Mouse (Mus musculus) adrenal gland, postnatal 14 days (tissue): Measurements from ENCODE around the gene Neb. TPM values are rescaled to one million over a fixed set of nuclear protein-coding genes. Genes with fewer than 3 reads are reported as not detected.
"Not testable (repeated sequence)": the region's sequence is repeated elsewhere in the genome, so short reads cannot be mapped to it uniquely, and the experiment has no call there.

Source experiments
- DNase-seq: peaks from one replicate; pipeline ENCODE4 v3.0.0; 2021; ENCODE audit warnings: mixed read lengths
- microRNA-seq, 2 experiments: library from miRNA; unstranded; fragments of <30 nt; microRNA quantifications; one replicate each; pipeline ENCODE4 v1.2.0; 2021
- total RNA-seq: library from RNA; stranded (reverse); gene quantifications from 2 replicates; pipeline ENCODE4 v1.2.3, GENCODE M21; 2021

Neb gene
- total RNA-seq, 1 experiment from 2014 or later, result 1.4 TPM

DNA sequence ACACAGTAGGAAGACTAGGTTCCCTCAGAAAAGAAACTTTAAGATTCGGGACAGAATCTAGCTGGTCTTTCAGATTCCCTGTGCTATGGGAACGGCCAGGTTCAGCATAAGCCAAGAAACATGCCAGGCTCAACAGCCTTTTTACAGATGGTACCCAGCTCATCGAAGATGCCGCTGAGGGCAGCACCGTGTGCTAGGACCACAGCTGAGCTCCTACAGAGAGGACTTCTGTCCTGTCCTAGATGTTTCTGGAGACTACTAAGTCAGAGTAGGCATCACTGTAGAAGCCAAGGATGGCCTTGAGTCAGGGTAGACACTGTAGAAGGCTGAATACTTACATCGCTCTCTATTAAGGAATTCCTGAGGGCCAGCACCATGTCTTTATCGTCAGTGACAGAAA is 201.1 kb downstream of the Neb start:
- DNase-seq, result no peak

DNA sequence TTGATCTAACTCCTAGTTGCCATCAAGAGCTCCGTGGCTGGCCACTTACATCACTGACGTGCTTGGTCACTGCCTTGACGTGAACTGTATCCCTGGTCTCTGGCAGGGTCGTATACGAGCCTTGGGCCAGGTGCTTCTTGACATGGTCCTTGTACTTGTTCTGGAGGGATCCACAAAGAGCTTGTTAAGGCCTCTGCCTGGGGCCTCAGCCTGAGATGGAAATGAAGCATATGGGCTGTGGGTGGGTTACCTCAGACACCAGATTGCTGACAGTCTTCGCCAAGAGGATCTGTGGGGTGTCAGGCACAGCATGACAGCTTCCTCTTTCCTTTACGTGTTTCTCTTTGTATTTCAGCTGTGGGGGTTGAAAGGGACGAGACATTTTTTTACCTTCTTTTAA is 201.7 kb downstream of the Neb start:
- no peak for DNase-seq

DNA sequence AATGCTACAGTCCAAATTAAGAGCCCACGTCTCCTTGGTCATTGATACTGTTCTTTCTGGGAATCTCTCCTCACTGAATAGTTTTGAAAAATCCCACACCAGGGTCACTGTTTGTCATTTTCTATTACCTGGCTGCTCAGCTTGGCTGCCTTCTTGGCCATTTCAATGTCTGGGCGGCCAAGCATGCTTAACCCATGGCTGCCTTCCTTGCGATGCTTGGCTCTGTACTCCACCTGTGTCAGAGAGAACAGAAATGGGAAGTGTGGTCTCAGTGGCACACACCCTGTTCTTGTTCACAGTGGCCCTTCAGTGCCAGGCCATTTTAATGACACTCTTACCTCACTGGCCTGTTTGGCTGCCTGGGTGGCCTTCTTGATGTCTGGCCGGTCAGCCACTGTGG is 203.3 kb downstream of the Neb start:
- DNase-seq, result no peak

DNA sequence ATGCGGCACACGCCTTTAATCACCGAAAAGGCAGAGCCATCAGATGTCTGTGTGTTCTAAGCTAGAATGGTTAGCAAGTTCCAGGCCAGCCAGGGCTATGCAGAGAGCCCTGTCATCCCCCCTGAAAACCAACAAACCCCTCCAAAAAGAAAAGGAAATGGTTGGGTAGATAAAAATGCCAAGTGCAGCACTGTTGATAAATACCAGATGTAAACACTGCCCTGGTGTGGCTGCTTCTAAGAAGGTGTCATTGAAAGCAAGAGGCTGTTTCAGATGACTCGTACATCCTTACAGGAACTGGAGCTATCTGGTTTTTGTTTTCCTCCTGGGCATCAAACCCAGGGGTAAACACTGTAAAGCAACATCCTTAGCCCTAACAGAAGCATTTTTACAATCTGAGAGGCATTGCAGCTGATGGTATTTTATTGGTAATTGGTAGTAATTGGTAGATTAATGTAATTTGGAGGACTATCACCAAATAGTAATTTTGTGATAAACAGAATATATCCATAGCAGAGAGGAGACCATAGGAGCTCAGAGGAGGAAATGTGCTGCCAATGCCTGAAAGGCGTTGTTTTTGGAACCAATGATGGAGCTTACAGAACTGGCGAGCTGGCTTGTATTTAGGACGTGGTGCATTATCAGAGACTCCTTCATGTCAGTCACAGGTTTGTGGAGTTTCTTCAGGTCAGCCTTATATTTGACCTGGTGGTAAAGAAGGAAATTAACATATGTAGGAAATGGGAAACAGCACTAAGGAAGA is 208.8 kb downstream of the Neb start:
- no peak for DNase-seq

DNA sequence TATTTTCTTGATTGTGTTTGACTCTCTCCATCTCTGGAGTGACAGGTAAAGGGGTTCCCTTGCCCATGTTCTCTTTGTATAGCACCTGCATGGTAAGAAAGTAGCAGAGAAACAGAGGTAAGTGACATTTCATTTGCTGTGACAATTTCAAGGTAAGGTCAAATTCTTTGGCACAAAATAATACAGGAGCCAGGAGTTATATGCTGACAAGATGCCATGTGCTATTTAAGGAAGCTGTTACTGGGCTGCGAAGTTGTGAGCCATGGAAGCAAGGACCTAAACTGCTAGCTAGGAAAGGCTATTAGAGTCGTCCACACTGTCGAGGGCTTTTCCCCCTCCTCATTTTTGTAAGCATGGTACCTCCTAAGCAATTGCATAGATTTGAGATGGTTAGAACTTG is 225.2 kb downstream of the Neb start:
- no peak for DNase-seq

DNA sequence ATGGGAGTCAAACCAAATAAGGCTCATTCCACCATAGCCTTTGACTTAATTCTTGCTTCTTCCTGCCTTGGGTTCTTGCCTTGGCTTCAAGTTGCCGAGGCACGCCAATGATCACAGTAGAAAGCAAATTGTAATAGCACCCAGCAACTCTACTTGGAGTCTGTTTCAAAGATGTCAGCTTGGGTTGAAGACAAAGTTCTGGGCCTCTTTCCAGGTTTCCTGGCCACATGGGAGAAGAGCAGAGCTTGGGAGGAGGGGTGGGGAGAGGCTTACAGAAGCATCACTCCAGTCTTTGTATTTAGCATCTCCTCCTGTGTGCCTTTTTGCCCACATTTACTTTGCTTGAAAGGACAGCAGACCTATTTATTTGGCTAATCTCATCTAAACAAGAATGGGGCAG is 244.9 kb downstream of the Neb start:
- peak; percentile 50 for DNase-seq

DNA sequence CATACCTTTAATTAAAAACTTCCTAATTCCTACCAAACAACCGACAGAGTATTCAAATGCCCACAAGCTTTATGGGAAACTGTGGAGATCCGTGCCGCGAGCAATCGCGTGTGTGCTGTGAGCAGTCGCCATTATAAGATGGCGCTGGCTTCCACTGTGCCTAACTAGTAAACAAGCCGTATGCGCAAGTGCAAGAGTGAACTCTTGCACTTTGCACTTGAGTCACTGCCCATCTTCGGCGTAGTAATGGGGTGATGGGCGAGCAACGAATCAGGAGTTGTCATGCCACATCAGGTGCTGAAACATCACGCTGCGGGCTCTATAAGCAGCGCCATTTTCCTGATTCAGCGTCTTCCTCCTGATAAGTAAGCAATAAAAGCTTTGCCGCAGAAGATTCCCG is 246.9 kb downstream of the Neb start:
- not testable (repeated sequence) for DNase-seq

DNA sequence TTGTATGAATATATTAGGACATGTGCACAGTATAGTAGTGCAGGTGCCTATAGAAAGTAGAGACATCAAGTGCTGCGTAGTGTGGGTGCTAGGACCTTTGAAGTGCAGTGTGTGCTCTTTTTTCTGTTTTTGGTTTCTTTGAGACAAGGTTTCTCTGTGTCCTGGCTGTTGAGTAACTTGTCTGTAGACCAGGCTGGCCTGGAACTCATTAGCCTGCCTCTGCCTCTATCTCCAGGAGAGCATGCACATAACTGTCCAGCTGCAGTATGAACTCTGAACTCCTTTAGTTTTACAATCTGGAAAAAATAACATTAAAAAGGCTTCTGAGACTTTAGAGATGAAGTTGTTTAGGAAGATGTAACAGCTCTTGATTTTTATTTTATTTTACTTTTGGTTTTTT is 264.2 kb downstream of the Neb start:
- no peak for DNase-seq

Small RNA genes within 50 kb of the gene (microRNA-seq; reads per million reads assigned to microRNA genes)
- 0 reads per million in 2 experiments for gene Gm22095

Other genes with a start within 250 kb of the Neb start
- 48.4 and 49.6 TPM in 2 replicates for gene Arl5a, start 46.4 kb upstream of the Neb start, total RNA-seq